Mouse (Mus musculus) neural tube, embryonic 11.5 days (tissue): ENCODE measurements at regions not wholly inside any gene's neighbourhood (a gene's known extent, or its start where the extent isn't known, plus 50 kb on each side); places are given as distances from the start of the nearest gene placed in this dataset.
"Not testable (repeated sequence)": the region's sequence is repeated elsewhere in the genome, so short reads cannot be mapped to it uniquely, and the experiment has no call there.

ENCODE experiments used
- ATAC-seq: fragments of 200-750 bp; cut with Nextera tagmentation; 2 replicates; pipeline ENCODE4 v1.8.0; 2017; ENCODE audit warnings: moderate number of reproducible peaks, mild to moderate bottlenecking, moderate TSS enrichment, moderate library complexity; ENCODE audit not compliant: insufficient read depth, low FRiP score, low TSS enrichment
- DNase-seq: peaks from one replicate; pipeline ENCODE4 v3.0.0-alpha.2; 2015; ENCODE audit warnings: low spot score
- H3K27ac ChIP-seq: fragments of 300-500 bp; sonication (generic); 2 replicates; pipeline ENCODE4 v1.5.1; 2014; ENCODE audit warnings: low read depth, mild to moderate bottlenecking, low read length
- H3K27me3 ChIP-seq: fragments of 300-500 bp; sonication (generic); 2 replicates; pipeline ENCODE4 v1.6.1; 2014; ENCODE audit warnings: mild to moderate bottlenecking, low read length, mixed read lengths; ENCODE audit not compliant: control insufficient read depth, insufficient read depth
- H3K36me3 ChIP-seq: fragments of 300-500 bp; sonication (generic); 2 replicates; pipeline ENCODE4 v1.6.1; 2014; ENCODE audit warnings: mild to moderate bottlenecking, low read length, moderate library complexity, mixed read lengths; ENCODE audit not compliant: control insufficient read depth, insufficient read depth
- H3K4me1 ChIP-seq: fragments of 300-500 bp; sonication (generic); 2 replicates; pipeline ENCODE4 v1.6.1; 2014; ENCODE audit warnings: low read length, mixed read lengths; ENCODE audit not compliant: control insufficient read depth, insufficient read depth
- H3K4me2 ChIP-seq: fragments of 300-500 bp; sonication (generic); 2 replicates; pipeline ENCODE4 v1.6.1; 2014; ENCODE audit warnings: low read depth, mild to moderate bottlenecking, moderate library complexity
- H3K4me3 ChIP-seq: fragments of 300-500 bp; sonication (generic); 2 replicates; pipeline ENCODE4 v1.5.1; 2014; ENCODE audit warnings: low read depth, low read length
- H3K9ac ChIP-seq: fragments of 300-500 bp; sonication (generic); 2 replicates; pipeline ENCODE4 v1.6.1; 2014; ENCODE audit warnings: mild to moderate bottlenecking, low read length
- H3K9me3 ChIP-seq: fragments of 300-500 bp; sonication (generic); 2 replicates; pipeline ENCODE4 v1.6.1; 2016; ENCODE audit warnings: low read length; ENCODE audit not compliant: control insufficient read depth
- WGBS: fragments of 180-500 bp; shearing (Covaris S2); extraction: QIAGEN DNeasy Blood & Tissue Kit; methylation state at CpG from one replicate; pipeline ENCODE4 v1.1.7; 2014; 5-methylcytosine and 5-hydroxymethylcytosine counted together

DNA sequence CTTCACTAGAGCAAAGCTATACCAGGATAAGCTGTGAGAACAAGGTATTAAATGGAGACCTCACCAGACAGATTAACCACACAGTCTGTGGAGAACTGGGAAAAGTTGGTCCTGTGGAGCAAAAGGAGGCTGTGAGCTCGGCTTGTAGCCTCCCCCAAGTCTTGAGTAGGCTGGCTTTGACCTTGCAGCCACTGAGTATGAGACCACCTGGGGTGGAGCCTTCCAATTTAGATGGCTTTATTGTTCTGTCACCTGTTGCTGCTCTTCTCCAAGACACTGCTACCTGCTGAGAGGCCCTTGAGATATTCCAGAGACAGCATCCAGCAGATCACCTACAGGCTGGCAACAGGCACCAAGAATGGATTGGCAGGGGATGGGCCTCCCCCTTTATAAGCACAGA lies 110.5 kb upstream of the Zranb2 start:
- 27% methylated on average over 1 of the region's 1 CpGs for WGBS
- DNase-seq, ATAC-seq, H3K9ac ChIP-seq, H3K4me3 ChIP-seq, H3K36me3 ChIP-seq, H3K4me1 ChIP-seq, H3K27me3 ChIP-seq, H3K4me2 ChIP-seq, H3K27ac ChIP-seq, H3K9me3 ChIP-seq: not testable (repeated sequence)

GRCm38 (mm10) chr3:157426720-157427119 lies 107.2 kb upstream of the Zranb2 start:
- Histone ChIP-seq H3K27ac (no peak overlapping the region), H3K9ac (no peak overlapping the region), H3K4me3 (no peak overlapping the region), H3K27me3 (no peaks in the 10 kb centered on the region), H3K4me1 (no peaks in the 10 kb centered on the region), H3K36me3 (no peaks in the 10 kb centered on the region), H3K9me3 (no peaks in the 10 kb centered on the region), H3K4me2 (no peak overlapping the region)
- no peak for ATAC-seq
- DNase-seq, result no peak
- 74% methylated on average over 3 of the region's 3 CpGs for WGBS

GRCm38 (mm10) chr3:157449794-157450193 lies 84.2 kb upstream of the Zranb2 start:
- H3K4me1 ChIP-seq, result no peaks in the 10 kb centered on the region
- peak; percentile 28 for DNase-seq
- ATAC-seq, result 0 out of 2 replicates have a peak, but pooled peaks have one; percentile 46
- no peaks in the 10 kb centered on the region for H3K9me3 ChIP-seq
- H3K9ac ChIP-seq, result no peak overlapping the region
- H3K4me3 ChIP-seq, result no peak overlapping the region
- H3K4me2 ChIP-seq, result no peak overlapping the region
- H3K36me3 ChIP-seq, result no peaks in the 10 kb centered on the region
- no peak overlapping the region for H3K27ac ChIP-seq
- no peaks in the 10 kb centered on the region for H3K27me3 ChIP-seq

DNA sequence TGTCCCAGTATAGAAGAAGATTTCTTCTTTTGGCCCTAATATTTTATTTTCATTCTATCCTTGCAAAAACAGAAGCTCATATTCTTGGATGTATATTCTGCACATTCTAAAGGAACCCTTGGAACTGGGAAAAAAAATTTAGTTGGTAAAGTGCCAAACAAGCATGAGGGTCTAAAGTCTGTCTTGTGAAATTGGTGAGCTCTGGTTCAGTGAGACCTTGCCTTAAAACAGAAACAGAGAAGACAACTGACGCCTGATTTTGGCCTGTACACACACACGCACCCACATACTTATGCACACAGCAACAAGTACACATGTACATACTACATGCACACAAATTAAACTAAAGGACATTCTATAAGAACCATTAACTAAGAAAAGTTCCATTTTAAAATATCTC lies 62.4 kb upstream of the Zranb2 start:
- Histone ChIP-seq H3K9me3 (no peaks in the 10 kb centered on the region), H3K4me1 (no peaks in the 10 kb centered on the region), H3K27ac (no peak overlapping the region), H3K4me3 (no peak overlapping the region), H3K9ac (no peak overlapping the region), H3K4me2 (no peak overlapping the region), H3K27me3 (no peaks in the 10 kb centered on the region), H3K36me3 (no peaks in the 10 kb centered on the region)
- no peak for DNase-seq
- ATAC-seq, result no peak
- 90% methylated on average over 2 of the region's 2 CpGs for WGBS

DNA sequence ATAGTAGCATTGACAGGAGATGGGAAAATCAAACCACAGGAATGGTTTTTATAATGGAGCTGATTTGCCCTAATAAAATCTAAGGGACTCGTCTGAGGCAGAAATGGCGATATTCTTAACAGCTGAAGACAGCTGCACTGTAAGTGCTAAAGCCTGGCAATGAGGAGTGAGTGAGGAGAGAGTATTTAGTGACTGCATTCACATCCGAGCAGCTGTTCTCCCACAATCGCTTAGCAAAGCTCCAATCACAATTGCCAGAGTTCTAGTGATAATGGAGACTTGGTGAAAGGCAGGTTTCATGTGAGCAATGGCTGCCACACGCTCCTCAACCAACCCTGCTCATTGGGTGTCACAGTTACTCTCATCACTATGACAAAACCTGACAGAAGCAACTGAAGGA lies 61.3 kb upstream of the Zranb2 start:
- H3K4me2 ChIP-seq, result no peak overlapping the region
- WGBS, result 86% methylated on average over 5 of the region's 5 CpGs
- H3K9ac ChIP-seq, result no peak overlapping the region
- H3K27ac ChIP-seq, result no peak overlapping the region
- no peaks in the 10 kb centered on the region for H3K9me3 ChIP-seq
- DNase-seq (no peak), ATAC-seq (no peak)
- no peaks in the 10 kb centered on the region for H3K27me3 ChIP-seq
- no peaks in the 10 kb centered on the region for H3K36me3 ChIP-seq
- H3K4me3 ChIP-seq, result no peak overlapping the region
- H3K4me1 ChIP-seq, result no peaks in the 10 kb centered on the region

DNA sequence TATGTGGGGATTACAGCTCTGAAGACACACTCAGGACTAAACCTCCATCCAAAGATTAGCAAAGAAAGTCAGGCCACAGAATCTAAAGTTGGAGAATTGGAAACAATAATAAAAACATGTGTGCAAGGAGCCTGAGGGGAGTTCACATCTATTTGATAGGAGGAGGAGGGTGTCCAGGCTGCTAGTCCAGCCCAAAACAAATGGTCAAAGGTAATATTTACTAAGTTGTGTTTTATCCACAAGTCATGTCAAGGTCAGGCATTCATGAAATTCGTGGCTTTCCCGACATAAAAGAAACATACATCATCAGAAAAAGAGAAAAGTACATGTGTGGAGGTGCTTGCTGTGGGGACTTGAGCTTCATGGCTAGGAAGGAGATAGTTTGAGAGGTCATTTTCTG lies 56.2 kb upstream of the Zranb2 start:
- Histone ChIP-seq H3K9me3 (no peaks in the 10 kb centered on the region), H3K27me3 (no peaks in the 10 kb centered on the region), H3K9ac (no peak overlapping the region), H3K4me2 (no peak overlapping the region), H3K4me1 (no peaks in the 10 kb centered on the region), H3K36me3 (no peaks in the 10 kb centered on the region), H3K4me3 (no peak overlapping the region), H3K27ac (no peak overlapping the region)
- DNase-seq (no peak), ATAC-seq (no peak)
- 84% methylated on average over 2 of the region's 2 CpGs for WGBS
